Mouse (Mus musculus) kidney, embryonic 15.5 days (tissue): ENCODE results near the gene Znrf4. TPM values are rescaled to one million over a fixed set of nuclear protein-coding genes. Genes with fewer than 3 reads are reported as not detected.
A peak's percentile ranks its signal among the peaks of the same experiment; 100 is the strongest.
"Not testable (repeated sequence)": the region's sequence is repeated elsewhere in the genome, so short reads cannot be mapped to it uniquely, and the experiment has no call there.

Source experiments
- ATAC-seq: fragments of 200-750 bp; cut with Nextera tagmentation; replicated peaks from 2 replicates; pipeline ENCODE4 v1.8.0; 2017; ENCODE audit warnings: moderate TSS enrichment; ENCODE audit not compliant: low FRiP score
- H3K27ac ChIP-seq: fragments of 300-500 bp; sonication (generic); 2 replicates; pipeline ENCODE4 v1.5.1; 2015; ENCODE audit warnings: mild to moderate bottlenecking, inconsistent platforms
- H3K27me3 ChIP-seq: fragments of 300-500 bp; sonication (generic); 2 replicates; pipeline ENCODE4 v1.6.1; 2015; ENCODE audit warnings: inconsistent platforms
- H3K36me3 ChIP-seq: fragments of 300-500 bp; sonication (generic); 2 replicates; pipeline ENCODE4 v1.6.1; 2015; ENCODE audit warnings: inconsistent platforms
- H3K4me1 ChIP-seq: fragments of 300-500 bp; sonication (generic); 2 replicates; pipeline ENCODE4 v1.6.1; 2015; ENCODE audit warnings: inconsistent platforms
- H3K4me2 ChIP-seq: fragments of 300-500 bp; sonication (generic); 2 replicates; pipeline ENCODE4 v1.6.1; 2015; ENCODE audit warnings: moderate library complexity, mild to moderate bottlenecking, inconsistent platforms
- H3K4me3 ChIP-seq: fragments of 300-500 bp; sonication (generic); replicated peaks from 2 replicates; pipeline ENCODE4 v1.5.1; 2015; ENCODE audit warnings: mild to moderate bottlenecking, inconsistent platforms
- H3K9ac ChIP-seq: fragments of 300-500 bp; sonication (generic); 2 replicates; pipeline ENCODE4 v1.6.1; 2015; ENCODE audit warnings: mild to moderate bottlenecking, inconsistent platforms
- H3K9me3 ChIP-seq: fragments of 300-500 bp; sonication (generic); replicated peaks from 2 replicates; pipeline ENCODE4 v1.6.1; 2016; ENCODE audit warnings: inconsistent platforms
- WGBS: fragments of 180-500 bp; shearing (Covaris S2); methylation state at CpG from one replicate; pipeline ENCODE4 v1.1.7; 2015; ENCODE audit warnings: mixed read lengths; 5-methylcytosine and 5-hydroxymethylcytosine counted together
- polyA plus RNA-seq: library from polyadenylated mRNA; unstranded; fragments of >200 nt; fragmentation: Nextera tagmentation; extraction: Ambion mirVana; gene quantifications from 2 replicates; pipeline ENCODE4 v1.2.1, GENCODE M21; 2015

Gene Znrf4
- polyA plus RNA-seq, 1 experiment from 2014 or later: not detected

GRCm38 (mm10) chr17:56505401-56505800, 6.8 kb downstream of the Znrf4 start:
- H3K9ac ChIP-seq: no peak overlapping the region
- H3K4me1 ChIP-seq: peaks cover 28% of the 10 kb centered on the region
- H3K9me3 ChIP-seq: peaks cover 6% of the 10 kb centered on the region; the same call in 1 of the 2 replicates
- no peak overlapping the region for H3K27ac ChIP-seq
- no peak overlapping the region for H3K4me3 ChIP-seq
- no peaks in the 10 kb centered on the region for H3K36me3 ChIP-seq
- 86% methylated on average over 10 of the region's 10 CpGs for WGBS
- H3K27me3 ChIP-seq: peaks cover 16% of the 10 kb centered on the region
- ATAC-seq: no peak
- no peak overlapping the region for H3K4me2 ChIP-seq

DNA sequence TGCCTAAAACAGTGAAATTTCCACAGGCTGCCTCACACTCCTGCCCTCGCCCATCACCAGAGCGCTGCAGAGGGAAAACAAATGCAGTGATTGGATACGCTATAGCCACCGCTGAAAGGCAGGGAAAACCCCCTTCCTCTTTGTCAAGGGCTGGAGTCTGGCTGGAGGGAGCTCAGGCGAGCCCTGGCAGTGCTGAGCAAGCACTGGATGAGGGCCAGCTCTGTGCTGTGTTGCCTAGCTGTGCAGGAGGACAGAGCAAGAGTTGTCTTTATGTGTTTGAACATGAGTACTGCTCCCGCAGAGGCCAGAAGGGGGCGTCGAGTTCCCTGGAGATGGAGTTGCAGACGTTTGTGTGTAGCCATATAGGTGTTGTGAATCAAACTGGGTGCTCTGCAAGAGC, 9.7 kb downstream of the Znrf4 start:
- Histone ChIP-seq H3K4me3 (no peak overlapping the region), H3K9me3 (peaks cover 6% of the 10 kb centered on the region), H3K4me1 (peaks cover 7% of the 10 kb centered on the region), H3K27ac (no peak overlapping the region), H3K36me3 (no peaks in the 10 kb centered on the region), H3K27me3 (no peaks in the 10 kb centered on the region), H3K4me2 (no peak overlapping the region), H3K9ac (no peak overlapping the region)
- ATAC-seq: no peak
- WGBS: 39% methylated on average over 9 of the region's 9 CpGs

DNA sequence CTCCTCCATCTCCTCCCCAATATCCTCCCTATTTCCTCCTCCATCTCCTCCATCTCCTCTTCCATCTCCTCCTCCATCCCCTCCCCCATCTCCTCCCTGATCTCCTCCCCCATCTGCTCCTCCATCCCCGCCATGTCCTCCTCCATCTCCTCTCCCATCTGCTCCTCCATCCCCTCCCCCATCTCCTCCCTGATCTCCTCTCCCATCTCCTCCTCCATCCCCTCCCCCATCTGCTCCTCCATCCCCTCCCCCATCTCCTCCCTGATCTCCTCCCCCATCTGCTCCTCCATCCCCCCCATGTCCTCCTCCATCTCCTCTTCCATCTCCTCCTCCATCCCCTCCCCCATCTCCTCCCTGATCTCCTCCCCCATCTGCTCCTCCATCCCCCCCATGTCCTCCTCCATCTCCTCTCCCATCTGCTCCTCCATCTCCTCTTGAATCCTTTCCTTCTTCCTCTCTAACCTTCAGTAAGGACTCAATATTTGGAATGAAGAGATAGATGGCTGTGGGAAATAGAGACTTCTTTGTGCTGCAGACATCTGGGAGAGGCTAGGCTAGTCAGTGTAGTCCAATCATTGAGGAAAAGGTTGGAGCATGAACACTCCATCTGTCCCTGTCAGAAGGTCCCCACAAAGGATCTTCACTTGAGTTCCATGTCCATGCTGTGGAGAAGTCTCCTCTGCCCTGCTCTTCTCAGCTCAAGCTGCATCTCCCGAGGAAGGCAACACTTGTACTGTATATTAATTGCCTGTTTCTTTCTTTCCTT, 10.4 kb downstream of the Znrf4 start:
- WGBS: 62% methylated on average over 2 of the region's 2 CpGs
- not testable (repeated sequence) for H3K4me1 ChIP-seq, H3K4me3 ChIP-seq, H3K27me3 ChIP-seq, H3K9ac ChIP-seq, H3K36me3 ChIP-seq, H3K4me2 ChIP-seq, ATAC-seq, H3K27ac ChIP-seq
- peaks cover 10% of the 10 kb centered on the region for H3K9me3 ChIP-seq

- H3K27me3 ChIP-seq: no peaks in the 10 kb centered on the region
- no peak overlapping the region for H3K4me3 ChIP-seq
- no peak overlapping the region for H3K27ac ChIP-seq
- ATAC-seq: no peak
- 79% methylated on average over 5 of the region's 5 CpGs for WGBS
- no peaks in the 10 kb centered on the region for H3K36me3 ChIP-seq
- H3K9me3 ChIP-seq: peaks cover 28% of the 10 kb centered on the region
- H3K9ac ChIP-seq: no peak overlapping the region
- H3K4me2 ChIP-seq: no peak overlapping the region
- H3K4me1 ChIP-seq: no peaks in the 10 kb centered on the region
These were observed 13.0 kb downstream of the Znrf4 start for GRCm38 (mm10) chr17:56499229-56499628.

- Histone ChIP-seq H3K9me3 (peaks cover 45% of the 10 kb centered on the region), H3K4me1 (no peaks in the 10 kb centered on the region), H3K27ac (no peak overlapping the region), H3K27me3 (no peaks in the 10 kb centered on the region), H3K4me2 (no peak overlapping the region), H3K36me3 (0 out of 2 replicates have a peak, but pooled peaks cover 4% of the 10 kb centered on the region), H3K4me3 (no peak overlapping the region), H3K9ac (no peak overlapping the region)
- whole genome bisulfite sequencing: 66% methylated on average over 2 of the region's 2 CpGs
- no peak for ATAC-seq
These were observed 17.8 kb downstream of the Znrf4 start for GRCm38 (mm10) chr17:56494480-56494879.

- no peak overlapping the region for H3K9ac ChIP-seq
- peaks cover 45% of the 10 kb centered on the region for H3K9me3 ChIP-seq
- H3K4me1 ChIP-seq: no peaks in the 10 kb centered on the region
- H3K4me3 ChIP-seq: no peak overlapping the region
- H3K36me3 ChIP-seq: 0 out of 2 replicates have a peak, but pooled peaks cover 4% of the 10 kb centered on the region
- H3K4me2 ChIP-seq: no peak overlapping the region
- H3K27me3 ChIP-seq: no peaks in the 10 kb centered on the region
- no peak for ATAC-seq
- WGBS: 91% methylated on average over 2 of the region's 2 CpGs
- no peak overlapping the region for H3K27ac ChIP-seq
These were observed 18.4 kb downstream of the Znrf4 start for GRCm38 (mm10) chr17:56493841-56494240.

DNA sequence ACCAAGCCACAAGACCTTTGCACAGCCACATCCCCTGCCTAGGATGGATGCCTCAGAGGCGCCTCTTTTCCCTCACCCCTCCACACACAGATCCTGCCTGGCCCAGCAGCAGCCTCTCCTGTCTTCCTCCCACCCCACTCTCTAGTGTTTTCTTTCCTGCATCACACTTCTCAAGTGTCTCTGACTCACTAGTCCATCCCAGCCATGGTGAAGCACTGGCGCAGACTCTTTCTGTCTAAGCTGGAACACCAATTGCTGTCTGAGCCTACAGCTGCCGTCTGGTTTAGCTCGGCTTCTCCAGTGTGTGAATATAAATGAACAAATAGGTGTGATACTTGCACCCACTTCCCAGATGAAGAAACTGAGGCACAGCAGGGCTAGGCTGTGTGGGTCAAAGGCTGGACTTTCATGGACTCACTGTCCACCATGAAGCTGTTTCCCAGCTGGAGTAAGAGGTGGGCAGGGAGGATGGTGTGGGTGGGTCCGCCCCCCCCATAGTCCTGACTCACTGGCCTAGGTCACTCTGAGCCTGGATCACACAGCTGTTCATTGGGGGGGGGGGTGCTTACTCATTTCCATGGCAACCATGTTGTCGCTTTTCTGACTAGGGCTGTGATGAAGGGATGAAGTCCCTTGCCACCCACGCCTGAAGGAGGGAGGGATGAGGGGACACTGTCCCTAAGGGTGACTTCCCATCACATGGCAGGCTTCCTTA, 21.6 kb downstream of the Znrf4 start:
- H3K27me3 ChIP-seq: no peaks in the 10 kb centered on the region
- H3K9me3 ChIP-seq: peaks cover 33% of the 10 kb centered on the region
- H3K36me3 ChIP-seq: 0 out of 2 replicates have a peak, but pooled peaks cover 4% of the 10 kb centered on the region
- ATAC-seq: no peak
- no peak overlapping the region for H3K4me3 ChIP-seq
- 80% methylated on average over 7 of the region's 7 CpGs for WGBS
- no peak overlapping the region for H3K9ac ChIP-seq
- peaks cover 11% of the 10 kb centered on the region for H3K4me1 ChIP-seq
- H3K4me2 ChIP-seq: no peak overlapping the region
- H3K27ac ChIP-seq: no peak overlapping the region

- 11% methylated on average over 12 of the region's 12 CpGs for WGBS
- Histone ChIP-seq H3K9ac (no peak overlapping the region), H3K27me3 (no peaks in the 10 kb centered on the region), H3K4me2 (peak overlapping the region; percentile 27; the same call in 1 of the 2 replicates), H3K4me3 (no peak overlapping the region), H3K4me1 (peaks cover 11% of the 10 kb centered on the region), H3K27ac (no peak overlapping the region), H3K36me3 (no peaks in the 10 kb centered on the region), H3K9me3 (peaks cover 10% of the 10 kb centered on the region)
- ATAC-seq: no peak; the same call in 1 of the 2 replicates
These were observed 24.2 kb downstream of the Znrf4 start for GRCm38 (mm10) chr17:56488028-56488427.

GRCm38 (mm10) chr17:56487441-56487888, 24.8 kb downstream of the Znrf4 start:
- H3K27ac ChIP-seq: peak overlapping the region; percentile 56; the same call in 1 of the 2 replicates
- peak overlapping the region; percentile 27; the same call in 1 of the 2 replicates for H3K4me2 ChIP-seq
- H3K4me3 ChIP-seq: no peak overlapping the region
- no peaks in the 10 kb centered on the region for H3K36me3 ChIP-seq
- no peaks in the 10 kb centered on the region for H3K27me3 ChIP-seq
- peak; percentile 84 for ATAC-seq
- H3K4me1 ChIP-seq: peaks cover 11% of the 10 kb centered on the region
- WGBS: 4% methylated on average over 13 of the region's 16 CpGs
- no peak overlapping the region for H3K9ac ChIP-seq
- H3K9me3 ChIP-seq: peaks cover 4% of the 10 kb centered on the region

- ATAC-seq: no peak
- 92% methylated on average over 9 of the region's 9 CpGs for WGBS
- Histone ChIP-seq H3K4me2 (no peak overlapping the region), H3K9me3 (no peaks in the 10 kb centered on the region), H3K27ac (no peak overlapping the region), H3K4me1 (peaks cover 11% of the 10 kb centered on the region), H3K27me3 (no peaks in the 10 kb centered on the region), H3K4me3 (no peak overlapping the region), H3K9ac (no peak overlapping the region), H3K36me3 (no peaks in the 10 kb centered on the region)
These were observed 26.3 kb downstream of the Znrf4 start for GRCm38 (mm10) chr17:56485926-56486325.

GRCm38 (mm10) chr17:56485118-56485517, 27.1 kb downstream of the Znrf4 start:
- Histone ChIP-seq H3K36me3 (no peaks in the 10 kb centered on the region), H3K27me3 (no peaks in the 10 kb centered on the region), H3K4me3 (no peak overlapping the region), H3K9me3 (no peaks in the 10 kb centered on the region), H3K27ac (no peak overlapping the region), H3K4me2 (no peak overlapping the region), H3K4me1 (peaks cover 11% of the 10 kb centered on the region), H3K9ac (no peak overlapping the region)
- ATAC-seq: no peak
- 62% methylated on average over 9 of the region's 9 CpGs for WGBS

- ATAC-seq: no peak
- Histone ChIP-seq H3K27ac (no peak overlapping the region), H3K4me2 (no peak overlapping the region), H3K36me3 (no peaks in the 10 kb centered on the region), H3K9ac (no peak overlapping the region), H3K27me3 (no peaks in the 10 kb centered on the region), H3K4me1 (peaks cover 20% of the 10 kb centered on the region), H3K9me3 (no peaks in the 10 kb centered on the region), H3K4me3 (no peak overlapping the region)
- WGBS: 91% methylated on average over 1 of the region's 1 CpGs
These were observed 29.6 kb downstream of the Znrf4 start for GRCm38 (mm10) chr17:56482671-56483070.
